In genomic region chr14:28505586-28506375, GRCm38 (mm10) we compare ENCODE assay signal across 8 mouse cellular contexts. TPM values are rescaled to one million over a fixed set of nuclear protein-coding genes. Genes with fewer than 3 reads are reported as not detected.
A peak's percentile ranks its signal among the peaks of the same experiment; 100 is the strongest.
DNase-seq lines count a peak whose midpoint lies in the region; ATAC-seq lines count a peak whose summit lies in the region.

No protein-coding gene starts in this region.

- no peak; the same call in 1 of the 2 replicates for ATAC-seq in heart, embryonic 16.5 days (replicated peaks; ENCODE audit: extremely low read depth, insufficient read depth, low FRiP score)
- no peak; the same call in 1 of the 2 replicates for ATAC-seq in midbrain, embryonic 15.5 days (replicated peaks)

- no peaks in the 10 kb centered on the region for H3K9me3 ChIP-seq in heart, embryonic 16.5 days (replicated peaks; ENCODE audit: control insufficient read depth, low read length)
- H3K9me3 ChIP-seq in midbrain, embryonic 15.5 days = no peaks in the 10 kb centered on the region

- peak overlapping the region; percentile 83 for H3K9ac ChIP-seq in heart, embryonic 16.5 days (ENCODE audit: low read length)
- H3K9ac ChIP-seq in midbrain, embryonic 15.5 days = peak overlapping the region; percentile 52

- no peaks in the 10 kb centered on the region for H3K36me3 ChIP-seq in heart, embryonic 16.5 days (ENCODE audit: control insufficient read depth, insufficient read depth)
- H3K36me3 ChIP-seq in midbrain, embryonic 15.5 days (replicated peaks) = no peaks in the 10 kb centered on the region

- H3K27me3 ChIP-seq in heart, embryonic 16.5 days (ENCODE audit: control insufficient read depth, insufficient read depth, low read length) = peaks cover 29% of the 10 kb centered on the region
- H3K27me3 ChIP-seq in midbrain, embryonic 15.5 days (replicated peaks) = peaks cover 42% of the 10 kb centered on the region

- peaks cover 11% of the 10 kb centered on the region for H3K4me1 ChIP-seq in heart, embryonic 16.5 days (ENCODE audit: control insufficient read depth, insufficient read depth, low read length)
- peaks cover 60% of the 10 kb centered on the region for H3K4me1 ChIP-seq in midbrain, embryonic 15.5 days

- peak overlapping the region; percentile 85 for H3K27ac ChIP-seq in heart, embryonic 16.5 days (ENCODE audit: low read length)
- peak overlapping the region; percentile 70 for H3K27ac ChIP-seq in midbrain, embryonic 15.5 days

- H3K4me2 ChIP-seq in heart, embryonic 16.5 days (ENCODE audit: low read depth, low read length) = peak overlapping the region; percentile 90
- peak overlapping the region; percentile 95 for H3K4me2 ChIP-seq in midbrain, embryonic 15.5 days

- under 1% methylated on average over 62 of the region's 62 CpGs for WGBS in heart, embryonic 16.5 days
- under 1% methylated on average over 62 of the region's 62 CpGs for WGBS in midbrain, embryonic 15.5 days

- peak overlapping the region; percentile 79 for H3K4me3 ChIP-seq in heart, embryonic 16.5 days (ENCODE audit: low read length)
- H3K4me3 ChIP-seq in midbrain, embryonic 15.5 days = peak overlapping the region; percentile 52

- peak; percentile 62 for DNase-seq in urinary bladder, postnatal 14 days (ENCODE audit: low spot score)
- no peak for DNase-seq in urinary bladder, postnatal 4 days (ENCODE audit: low spot score in 2 of 2)
- DNase-seq in embryo, embryonic 9.5 days (ENCODE audit: extremely low spot score) = peak; percentile 63
- DNase-seq in kidney, postnatal 25 days = peak; percentile 56 to 77
- no peak for DNase-seq in thymus, postnatal 0 days (ENCODE audit: low spot score)
- no peak for DNase-seq in spleen, postnatal 36 days (ENCODE audit: low spot score in 2 of 2)

RNA-seq across cellular contexts. Expression of gene Wnt5a, which starts 1.2 kb away (rescaled TPM):
- 9.3 and 9.8 TPM in 2 replicates for polyA plus RNA-seq in heart, embryonic 16.5 days (2015; fragmentation: Nextera tagmentation; extraction: Ambion mirVana)
- polyA plus RNA-seq in midbrain, embryonic 15.5 days (2015; fragmentation: Nextera tagmentation; extraction: Ambion mirVana) = 13.6 and 15.4 TPM in 2 replicates
- polyA plus RNA-seq in thymus, postnatal 0 days (2015; fragmentation: Nextera tagmentation; extraction: Ambion mirVana) = 0.89 and 0.90 TPM in 2 replicates

Comparison
In these comparisons a context has a peak if more than half of its experiments do, and no peak if none do; other contexts are left out.
1. DNase-seq: peak in urinary bladder, postnatal 14 days (single experiment), embryo, embryonic 9.5 days (single experiment) and kidney, postnatal 25 days (2 of 2); none in urinary bladder, postnatal 4 days (0 of 2), thymus, postnatal 0 days (single experiment) and spleen, postnatal 36 days (0 of 2).